Mouse (Mus musculus): ENCODE data around the gene Erp27. TPM values are rescaled to one million over a fixed set of nuclear protein-coding genes. Genes with fewer than 3 reads are reported as not detected.

Gene Erp27
- polyA plus RNA-seq, 2 experiments from 2014 or later, result 0.50 to 0.54 TPM

GRCm38 (mm10) chr6:136861020-136861419 is 61.0 kb downstream of the Erp27 start:
- ATAC-seq, result peak; percentile 28

- ATAC-seq, result no peak
Observed at GRCm38 (mm10) chr6:136858420-136858819, 63.6 kb downstream of the Erp27 start.

DNA sequence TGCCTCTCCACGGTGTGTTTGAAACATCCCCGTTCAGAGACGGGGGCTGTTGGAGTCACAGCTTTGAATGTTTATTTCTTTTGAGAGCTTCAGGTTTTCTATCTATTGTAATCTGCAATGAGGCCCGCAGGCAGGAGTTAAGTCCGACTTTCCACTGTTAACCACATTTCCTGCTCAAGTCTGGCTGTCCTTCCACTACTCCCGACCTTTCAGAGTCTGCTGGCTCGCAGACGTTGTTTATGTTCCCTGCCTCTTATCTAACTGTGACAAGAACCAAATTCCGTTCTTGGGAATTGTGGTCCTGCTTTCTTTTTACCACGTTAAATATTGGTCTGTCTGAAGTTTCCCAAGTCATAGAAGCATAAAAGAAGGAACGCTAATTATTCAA is 64.1 kb downstream of the Erp27 start:
- ATAC-seq, result no peak

Other genes with a start within 250 kb of the Erp27 start
- gene Gucy2c, start 140.4 kb downstream of the Erp27 start, polyA plus RNA-seq (2017; shearing (Covaris generic)), result not detected
- gene Hist4h4, start 117.8 kb downstream of the Erp27 start, polyA plus RNA-seq (2017; shearing (Covaris generic)), result 1 to 10 TPM in 1 of 2 experiments, under 1 TPM in 1; 0.96 to 1.2 TPM
- 100 to 1,000 TPM; 139 to 147 TPM for gene H2afj, start 113.9 kb downstream of the Erp27 start, polyA plus RNA-seq (2017; shearing (Covaris generic))
- under 1 TPM; 0.48 to 0.60 TPM for gene BC049715, start 94.6 kb downstream of the Erp27 start, polyA plus RNA-seq (2017; shearing (Covaris generic))
- gene Wbp11, start 93.9 kb downstream of the Erp27 start, polyA plus RNA-seq (2017; shearing (Covaris generic)), result 10 to 100 TPM; 57.8 to 58.8 TPM
- not detected for gene Smco3, start 86.7 kb downstream of the Erp27 start, polyA plus RNA-seq (2017; shearing (Covaris generic))
- gene Art4, start 64.4 kb downstream of the Erp27 start, polyA plus RNA-seq (2017; shearing (Covaris generic)), result 1 to 10 TPM; 1.5 to 1.6 TPM
- gene Mgp, start 46.4 kb downstream of the Erp27 start, polyA plus RNA-seq (2017; shearing (Covaris generic)), result not detected
- gene Pde6h, start 1.7 kb upstream of the Erp27 start, polyA plus RNA-seq (2017; shearing (Covaris generic)), result under 1 TPM in 1 of 2 experiments, not detected in 1; 0.05 TPM
- gene Arhgdib, start 19.7 kb upstream of the Erp27 start, polyA plus RNA-seq (2017; shearing (Covaris generic)), result 1,000 to 10,000 TPM; 2,826 to 2,843 TPM
- not detected for gene Rerg, start 248.3 kb upstream of the Erp27 start, polyA plus RNA-seq (2017; shearing (Covaris generic))